Mouse (Mus musculus): ENCODE data around the gene Ciao2a.

The Ciao2a gene

DNA sequence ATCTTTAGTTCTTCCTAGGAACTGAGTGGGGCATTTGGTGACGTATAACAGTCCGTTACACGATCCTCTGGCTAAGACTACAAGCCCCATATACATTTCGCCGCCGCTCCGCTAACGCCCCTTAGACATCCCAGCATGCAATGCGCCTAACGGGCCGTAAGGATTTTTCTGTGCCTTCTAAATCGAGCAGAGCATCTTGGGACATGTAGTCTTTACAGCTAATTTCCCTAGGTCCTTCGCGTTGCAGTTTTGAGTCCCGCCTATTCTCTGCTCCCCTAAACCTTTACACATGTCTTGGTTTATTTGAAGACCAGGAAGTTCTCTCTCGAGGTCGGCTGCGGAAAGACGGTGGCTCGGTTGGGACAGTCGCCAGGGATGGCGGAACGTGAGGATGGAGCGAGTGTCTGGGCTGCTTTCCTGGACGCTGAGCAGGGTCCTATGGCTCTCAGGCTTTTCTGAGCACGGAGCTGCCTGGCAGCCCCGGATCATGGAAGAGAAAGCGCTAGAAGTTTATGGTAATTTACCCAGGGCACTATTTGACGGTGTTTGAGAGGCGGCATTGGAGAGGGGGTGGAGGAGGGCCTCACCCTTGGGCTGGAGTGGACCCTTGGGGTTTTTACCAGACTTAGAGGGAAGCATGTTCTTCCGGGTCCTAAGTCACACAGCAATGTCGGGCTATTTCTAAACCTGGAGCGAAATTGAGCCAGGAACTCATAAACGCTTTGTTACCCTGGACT lies at the start of gene Ciao2a, which contains the start of gene Snx1:
Ciao2a (plus strand) TSS at position 156 of the 737 bp plus-strand sequence.
Snx1 (minus strand) TSS at position 132 of the 737 bp plus-strand sequence.
- DNase-seq (ENCODE audit: low read depth, low spot score), result peak; percentile 99

GRCm38 (mm10) chr9:66078072-66078471 lies 48.3 kb upstream of the Ciao2a start:
- no peak for DNase-seq (ENCODE audit: low read depth, low spot score)

GRCm38 (mm10) chr9:66078493-66078892 lies 47.9 kb upstream of the Ciao2a start:
- DNase-seq (ENCODE audit: low read depth, low spot score), result no peak

- no peak for DNase-seq (ENCODE audit: low read depth, low spot score)
Observed at GRCm38 (mm10) chr9:66080804-66081459, 45.5 kb upstream of the Ciao2a start.

GRCm38 (mm10) chr9:66081999-66082398 lies 44.4 kb upstream of the Ciao2a start:
- no peak for DNase-seq (ENCODE audit: low read depth, low spot score)

DNA sequence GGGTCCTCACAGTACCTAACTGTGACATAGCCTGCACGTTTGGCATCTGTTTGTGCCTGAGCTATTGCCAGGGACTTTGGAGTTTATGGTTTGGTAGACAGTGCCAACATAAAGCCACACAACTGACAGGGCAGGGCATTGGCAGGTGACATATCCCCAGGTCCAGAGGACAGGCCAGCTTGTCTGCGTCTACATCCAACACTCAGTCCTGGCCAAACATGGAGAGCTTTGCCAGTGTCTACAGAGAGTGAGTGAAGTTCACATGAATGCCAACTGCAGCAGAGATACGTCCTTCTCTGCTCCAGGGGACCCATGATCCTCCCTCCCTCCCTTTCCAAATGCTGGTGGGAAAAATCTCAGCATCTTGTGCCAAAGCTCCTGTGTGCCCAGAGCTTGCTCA lies 42.2 kb upstream of the Ciao2a start:
- DNase-seq (ENCODE audit: low read depth, low spot score), result no peak

DNA sequence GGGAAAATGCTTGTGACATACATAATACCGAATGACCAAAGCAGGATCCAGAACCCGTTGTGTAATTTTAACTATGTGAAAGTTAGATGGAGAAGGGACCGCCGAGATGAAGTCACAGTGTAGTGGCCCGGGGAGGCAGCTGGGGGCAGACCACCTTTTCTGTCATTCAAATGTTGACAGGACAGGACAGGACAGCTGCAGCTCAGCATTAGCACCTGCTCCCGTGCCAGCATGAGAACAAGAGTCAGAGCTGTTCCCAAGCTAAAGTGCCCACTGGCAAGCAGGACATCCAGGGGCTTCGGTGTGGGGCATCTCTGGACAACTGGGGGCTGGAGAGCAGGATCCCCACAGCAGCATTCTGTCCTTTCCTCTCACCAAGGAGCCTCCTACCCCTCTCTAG lies 39.3 kb upstream of the Ciao2a start:
- no peak for DNase-seq (ENCODE audit: low read depth, low spot score)

DNA sequence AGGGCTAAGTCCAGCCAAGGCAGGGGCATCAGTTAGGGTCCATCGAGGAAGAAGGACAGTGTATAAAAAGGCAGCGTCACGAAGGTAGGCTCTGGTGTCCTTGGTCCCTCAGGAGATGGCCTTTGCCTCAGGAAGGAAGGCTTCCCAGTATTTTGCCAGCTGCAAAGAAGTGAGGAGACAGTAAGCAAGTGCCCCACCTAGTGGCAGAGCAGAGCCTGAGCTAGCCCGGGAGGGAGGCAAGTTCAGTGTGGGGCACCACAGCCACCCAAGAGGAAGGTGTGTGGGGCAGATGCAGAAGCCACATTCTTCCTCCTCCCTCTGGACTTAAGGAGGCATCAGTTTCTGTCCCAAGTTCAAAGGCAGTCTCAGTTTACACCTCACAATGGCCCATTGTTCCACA lies 38.0 kb upstream of the Ciao2a start:
- DNase-seq (ENCODE audit: low read depth, low spot score), result peak; percentile 59

- no peak for DNase-seq (ENCODE audit: low read depth, low spot score)
Observed at GRCm38 (mm10) chr9:66090593-66091244, 35.7 kb upstream of the Ciao2a start.

DNA sequence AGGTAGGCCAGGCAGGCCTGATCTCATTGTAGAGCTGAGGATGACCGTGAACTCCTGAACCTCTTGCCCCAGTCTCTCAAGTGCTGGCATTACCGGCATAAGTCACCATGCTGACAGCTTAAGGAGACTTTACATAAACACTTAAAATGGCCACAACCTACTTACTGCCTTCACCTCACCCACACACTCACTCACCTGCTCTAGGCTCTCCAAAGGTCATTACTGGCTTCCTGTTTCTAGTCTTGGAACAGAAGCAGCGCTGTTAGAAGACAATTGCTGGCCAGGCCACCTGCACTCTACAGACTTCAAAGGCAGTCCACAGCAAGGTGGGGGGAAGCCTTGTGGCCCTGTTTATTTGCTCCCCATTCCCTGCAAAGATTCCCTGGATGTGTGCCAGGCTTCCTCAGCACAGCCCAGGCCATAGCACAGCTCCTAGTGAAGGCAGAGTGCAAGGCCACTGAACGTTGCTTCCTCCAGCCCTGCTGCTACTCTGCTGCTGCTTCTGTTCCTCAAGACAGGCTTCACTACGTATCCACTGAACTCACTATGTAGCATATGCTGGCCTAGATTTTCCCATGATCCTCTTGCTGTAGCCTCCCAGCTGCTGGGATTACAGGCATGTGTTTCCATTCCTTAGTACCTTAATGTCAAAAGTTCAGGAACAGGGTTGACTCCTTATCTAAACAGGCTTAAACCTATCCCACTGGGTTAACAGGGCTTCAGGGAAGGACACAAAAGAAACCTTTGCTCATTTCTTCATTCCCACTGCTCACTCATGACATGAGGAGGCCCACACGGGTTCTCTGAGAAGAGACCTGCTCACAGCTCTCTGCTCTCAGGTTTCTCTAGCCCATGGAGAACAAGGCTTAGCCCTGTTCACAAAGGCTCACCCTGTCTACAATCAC lies 34.8 kb upstream of the Ciao2a start:
- DNase-seq (ENCODE audit: low read depth, low spot score), result no peak

DNA sequence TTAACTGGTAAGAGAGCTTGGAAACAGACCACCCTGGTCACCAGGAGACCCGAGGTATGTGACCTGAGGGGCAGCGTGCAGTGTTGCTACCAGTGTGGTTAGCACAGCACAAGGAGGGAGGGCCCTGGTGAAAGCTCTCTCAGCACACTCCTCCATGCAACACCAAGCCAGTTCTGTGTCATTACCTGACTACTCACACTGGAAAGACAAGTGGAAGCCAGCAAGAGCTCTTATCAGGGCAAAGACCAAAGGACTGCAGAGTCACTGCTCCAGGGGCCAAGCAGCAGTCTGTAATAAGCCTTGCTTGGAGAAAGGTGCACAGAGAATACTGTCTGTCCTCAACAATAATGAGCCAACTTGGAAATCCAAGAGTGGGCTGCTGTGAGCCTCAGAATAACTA lies 33.7 kb upstream of the Ciao2a start:
- no peak for DNase-seq (ENCODE audit: low read depth, low spot score)

DNA sequence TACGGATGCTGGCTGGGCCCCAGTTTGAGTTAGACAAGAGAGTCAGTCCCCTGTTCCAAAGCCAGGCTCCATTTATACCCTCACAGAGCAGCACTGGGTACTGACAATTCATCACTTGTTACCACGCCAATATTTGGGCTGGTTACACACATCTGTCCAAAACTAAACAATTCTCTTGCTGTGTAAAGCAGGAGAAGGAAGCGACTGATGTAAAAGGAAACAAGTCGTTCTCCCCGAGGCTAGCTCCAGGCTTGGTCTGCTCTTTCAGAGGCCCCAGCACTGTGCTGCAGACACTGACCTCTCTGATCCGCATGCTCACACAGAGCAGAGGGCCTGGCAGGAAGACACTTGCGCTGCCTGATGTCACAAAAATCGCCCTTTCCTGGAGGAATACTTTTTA lies 24.8 kb upstream of the Ciao2a start:
- DNase-seq (ENCODE audit: low read depth, low spot score), result no peak

DNA sequence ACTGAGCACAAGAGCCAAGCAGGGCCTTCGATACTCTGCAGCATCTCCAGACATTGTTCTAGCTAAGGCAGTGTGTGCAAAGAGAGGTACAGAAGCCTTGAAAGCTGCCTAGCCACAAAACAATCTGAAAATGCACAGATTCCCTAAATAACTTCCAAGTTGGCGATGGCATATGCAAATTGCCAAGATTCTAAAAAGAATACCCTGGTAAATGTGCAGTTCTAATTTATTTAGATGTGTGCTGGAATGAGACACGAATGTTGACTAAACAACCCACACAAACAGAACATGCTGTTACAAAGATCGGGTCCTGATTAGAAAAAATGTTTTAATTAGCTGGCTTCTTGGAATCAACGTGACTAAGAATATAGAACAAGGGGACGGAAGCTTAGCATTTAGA lies 23.7 kb upstream of the Ciao2a start:
- DNase-seq (ENCODE audit: low read depth, low spot score), result no peak

- DNase-seq (ENCODE audit: low read depth, low spot score), result no peak
Observed at GRCm38 (mm10) chr9:66104601-66105000, 21.8 kb upstream of the Ciao2a start.

DNA sequence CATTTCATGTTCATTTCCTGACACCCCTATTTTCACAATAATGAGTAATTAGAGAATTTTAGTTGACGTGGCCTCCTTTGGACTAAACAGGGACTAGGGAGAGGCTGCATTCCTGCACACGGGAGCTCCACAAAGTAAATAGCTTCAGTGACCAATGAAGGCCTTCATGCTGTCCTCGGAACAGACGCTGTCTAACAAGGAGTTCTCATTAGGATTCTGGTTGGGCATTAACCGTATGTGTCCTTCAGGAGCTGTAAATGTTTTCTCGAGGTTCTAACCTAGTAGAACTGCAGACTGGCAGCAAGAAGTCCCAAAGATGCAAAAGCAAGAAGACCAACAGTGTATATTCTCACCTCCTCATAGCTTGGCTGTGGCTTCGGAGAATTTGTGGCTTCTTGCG lies 21.2 kb upstream of the Ciao2a start:
- DNase-seq (ENCODE audit: low read depth, low spot score), result no peak

DNA sequence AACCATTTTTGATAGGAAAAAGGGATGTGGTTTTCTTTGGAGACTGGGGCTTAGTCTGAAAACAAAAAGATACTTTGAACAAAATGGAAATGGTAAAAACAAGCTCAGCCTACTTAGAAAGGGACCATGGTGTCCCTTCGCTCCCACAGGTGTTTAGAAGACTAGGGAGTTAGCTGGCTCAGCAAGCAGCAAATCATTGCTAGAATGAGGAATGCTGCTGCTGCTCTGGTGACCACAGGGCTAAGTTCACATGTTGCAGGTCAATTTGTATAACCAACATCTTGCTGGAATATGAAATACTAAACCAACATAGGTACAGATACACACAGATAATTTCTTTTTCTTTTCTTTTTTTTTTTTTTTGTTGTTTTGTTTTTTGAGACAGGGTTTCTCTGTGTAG lies 16.8 kb upstream of the Ciao2a start:
- no peak for DNase-seq (ENCODE audit: low read depth, low spot score)

- no peak for DNase-seq (ENCODE audit: low read depth, low spot score)
Observed at GRCm38 (mm10) chr9:66110126-66110525, 16.3 kb upstream of the Ciao2a start.

GRCm38 (mm10) chr9:66110611-66111379 lies 15.6 kb upstream of the Ciao2a start:
- DNase-seq (ENCODE audit: low read depth, low spot score), result no peak

DNA sequence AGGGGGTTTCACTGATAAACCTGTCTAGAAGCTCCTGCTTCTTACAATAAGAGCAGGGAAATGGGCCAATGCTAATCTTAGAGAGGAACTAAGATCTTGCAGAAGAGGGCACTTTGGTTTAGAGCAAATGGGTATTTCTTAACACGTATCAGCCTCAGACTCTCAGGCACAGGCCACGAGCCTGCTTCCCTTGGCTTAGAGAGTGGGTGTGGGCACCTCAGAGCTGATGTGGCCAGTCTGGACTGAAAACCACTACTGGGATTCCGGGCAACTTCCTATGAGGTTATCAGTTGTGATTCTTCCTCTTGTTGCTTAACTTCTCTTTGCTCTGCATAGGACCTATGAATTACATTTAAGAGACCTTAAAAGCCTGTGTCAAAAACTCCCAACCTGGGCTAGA lies 12.1 kb upstream of the Ciao2a start:
- DNase-seq (ENCODE audit: low read depth, low spot score), result no peak

GRCm38 (mm10) chr9:66116890-66117289 lies 9.5 kb upstream of the Ciao2a start:
- peak; percentile 75 for DNase-seq (ENCODE audit: low read depth, low spot score)

DNA sequence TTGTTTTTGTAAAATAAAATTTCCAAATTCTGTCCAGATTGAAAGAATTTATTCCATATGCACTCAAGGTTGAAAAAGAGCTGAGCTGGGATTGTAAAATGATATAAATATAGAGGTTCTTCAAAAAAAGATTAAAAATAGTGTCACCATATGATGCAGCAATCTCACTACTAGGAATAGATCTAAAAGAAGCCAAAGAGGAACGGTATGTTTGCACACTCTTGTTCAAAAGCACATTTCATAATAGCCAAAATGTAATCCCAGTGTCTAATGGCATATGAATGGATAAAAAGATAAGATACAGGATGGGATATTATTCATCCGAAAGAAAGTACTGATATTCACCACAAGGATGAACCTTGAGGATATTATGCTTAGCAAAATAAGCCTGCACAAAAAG lies 6.9 kb upstream of the Ciao2a start:
- no peak for DNase-seq (ENCODE audit: low read depth, low spot score)
